Mouse (Mus musculus): Measurements from ENCODE around the gene Uvrag.

Uvrag gene

GRCm38 (mm10) chr7:98943687-98944086 lies 197.3 kb downstream of the Uvrag start:
- intact Hi-C loops (cut with DNase I) = no loop called here

GRCm38 (mm10) chr7:98942746-98943145 lies 198.2 kb downstream of the Uvrag start:
- intact Hi-C loops (cut with DNase I) = no loop called here

GRCm38 (mm10) chr7:98939194-98939593 lies 201.7 kb downstream of the Uvrag start:
- intact Hi-C loops (cut with DNase I) = no loop called here

- intact Hi-C loops (cut with DNase I) = no loop called here
Measured at GRCm38 (mm10) chr7:98938621-98939020, 202.3 kb downstream of the Uvrag start.

GRCm38 (mm10) chr7:98937079-98937813 lies 203.7 kb downstream of the Uvrag start:
- intact Hi-C loops (cut with DNase I) = no loop called here

GRCm38 (mm10) chr7:98935757-98936156 lies 205.2 kb downstream of the Uvrag start:
- intact Hi-C loops (cut with DNase I) = no loop called here

- intact Hi-C loops (cut with DNase I) = no loop called here
Measured at GRCm38 (mm10) chr7:98935193-98935592, 205.7 kb downstream of the Uvrag start.

- intact Hi-C loops (cut with DNase I) = no loop called here
Measured at GRCm38 (mm10) chr7:98928336-98929025, 212.5 kb downstream of the Uvrag start.

- intact Hi-C loops (cut with DNase I) = no loop called here
Measured at GRCm38 (mm10) chr7:98926906-98927528, 213.9 kb downstream of the Uvrag start.

- intact Hi-C loops (cut with DNase I) = no loop called here
Measured at GRCm38 (mm10) chr7:98924380-98924869, 216.5 kb downstream of the Uvrag start.

- intact Hi-C loops (cut with DNase I) = no loop called here
Measured at GRCm38 (mm10) chr7:98922984-98923383, 218.0 kb downstream of the Uvrag start.

- intact Hi-C loops (cut with DNase I) = no loop called here
Measured at GRCm38 (mm10) chr7:98917407-98917806, 223.5 kb downstream of the Uvrag start.

- intact Hi-C loops (cut with DNase I) = no loop called here
Measured at GRCm38 (mm10) chr7:98916581-98916980, 224.4 kb downstream of the Uvrag start.

- intact Hi-C loops (cut with DNase I) = no loop called here
Measured at GRCm38 (mm10) chr7:98912953-98913360, 228.0 kb downstream of the Uvrag start.

- intact Hi-C loops (cut with DNase I) = no loop called here
Measured at GRCm38 (mm10) chr7:98911276-98911675, 229.7 kb downstream of the Uvrag start.

GRCm38 (mm10) chr7:98910712-98911111 lies 230.2 kb downstream of the Uvrag start:
- intact Hi-C loops (cut with DNase I) = no loop called here

- intact Hi-C loops (cut with DNase I) = no loop called here
Measured at GRCm38 (mm10) chr7:98910164-98910563, 230.8 kb downstream of the Uvrag start.

GRCm38 (mm10) chr7:98907476-98907875 lies 233.5 kb downstream of the Uvrag start:
- intact Hi-C loops (cut with DNase I) = no loop called here

GRCm38 (mm10) chr7:98904659-98905362 lies 236.1 kb downstream of the Uvrag start:
- intact Hi-C loops (cut with DNase I) = no loop called here

GRCm38 (mm10) chr7:98903884-98904283 lies 237.1 kb downstream of the Uvrag start:
- intact Hi-C loops (cut with DNase I) = no loop called here

GRCm38 (mm10) chr7:98901120-98901519 lies 239.8 kb downstream of the Uvrag start:
- intact Hi-C loops (cut with DNase I) = no loop called here

- intact Hi-C loops (cut with DNase I) = no loop called here
Measured at GRCm38 (mm10) chr7:98899815-98900214, 241.1 kb downstream of the Uvrag start.

Measured in adrenal gland (tissue).